Mouse (Mus musculus) brown adipose tissue, adult 24 weeks (tissue): ENCODE results near the gene Irf9. TPM values are rescaled to one million over a fixed set of nuclear protein-coding genes. Genes with fewer than 3 reads are reported as not detected.

Source experiments
- H3K27ac ChIP-seq: fragments of 200-500 bp; replicated peaks from 2 replicates; pipeline ENCODE4 v1.5.1; 2012; ENCODE audit warnings: low read depth, mild to moderate bottlenecking, low read length
- H3K4me1 ChIP-seq: fragments of 200-500 bp; 2 replicates; pipeline ENCODE4 v1.6.1; 2012; ENCODE audit warnings: low read length, mixed read lengths; ENCODE audit not compliant: control insufficient read depth, insufficient read depth, insufficient read length
- H3K4me3 ChIP-seq: fragments of 200-500 bp; 2 replicates; pipeline ENCODE4 v1.5.1; 2012; ENCODE audit warnings: low read depth, mild to moderate bottlenecking, low read length, moderate library complexity; ENCODE audit not compliant: insufficient read depth
- polyA plus RNA-seq: library from polyadenylated mRNA; stranded (reverse); fragments of >200 nt; gene quantifications from 2 replicates; pipeline ENCODE4 v1.2.4, GENCODE M21; 2012; ENCODE audit not compliant: missing spikeins, insufficient read depth, insufficient read length

Irf9 gene
- polyA plus RNA-seq, 1 experiment: 4.8 TPM

DNA sequence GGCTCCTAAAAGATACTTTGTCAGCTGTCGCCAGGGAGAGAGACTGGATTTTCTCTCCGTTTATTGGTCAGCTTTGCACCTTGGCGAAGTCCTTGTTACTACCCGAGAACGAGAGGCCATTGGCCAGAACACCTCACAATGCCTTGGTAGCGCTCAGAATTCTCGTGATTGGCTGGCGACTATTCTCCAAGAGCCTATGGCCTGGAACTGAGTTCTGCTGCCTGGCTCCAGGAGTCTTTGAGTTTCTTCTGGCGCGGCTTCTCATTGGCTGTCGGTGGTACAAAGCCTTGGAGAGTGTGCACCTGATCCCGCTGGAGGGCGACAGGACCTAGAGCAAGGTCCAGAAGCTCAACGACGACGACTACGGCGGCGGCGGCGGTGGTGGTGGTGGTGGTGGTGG lies 14.5 kb downstream of the Irf9 start, which contains the start of gene Rec8:
Gene Rec8 (plus strand): TSS at position 216 of the 400 bp plus-strand sequence.
- Histone ChIP-seq H3K27ac (no peak within 1 kb of the TSS), H3K4me1 (no peaks in the 10 kb centered on the region), H3K4me3 (no peak within 1 kb of the TSS)

- Histone ChIP-seq H3K4me1 (no peaks in the 10 kb centered on the region), H3K4me3 (no peak overlapping the region), H3K27ac (no peak overlapping the region)
Observed at GRCm38 (mm10) chr14:55618486-55619195, 15.3 kb downstream of the Irf9 start.

GRCm38 (mm10) chr14:55628077-55628827 lies 24.9 kb downstream of the Irf9 start:
- H3K4me1 ChIP-seq: no peaks in the 10 kb centered on the region
- H3K27ac ChIP-seq: no peak overlapping the region
- no peak overlapping the region for H3K4me3 ChIP-seq

DNA sequence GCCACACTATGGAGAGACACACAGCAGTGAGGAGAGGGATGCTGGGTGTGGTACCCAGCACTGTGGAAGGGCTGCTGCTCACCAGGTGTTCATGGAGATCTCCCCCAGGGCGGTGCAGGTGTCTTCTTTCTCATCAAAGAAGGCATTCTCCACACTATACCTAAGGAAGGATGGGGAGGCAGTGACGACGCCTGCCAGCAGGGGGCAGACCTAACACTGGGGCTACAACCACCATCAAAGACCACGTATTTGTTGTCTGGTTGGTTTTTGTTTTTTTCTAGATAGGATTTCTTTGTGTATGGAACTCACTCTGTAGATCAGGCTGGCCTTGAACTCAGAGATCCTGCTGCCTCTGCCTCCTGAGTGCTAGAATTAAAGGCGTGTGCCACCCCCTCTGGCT lies 25.9 kb downstream of the Irf9 start:
- Histone ChIP-seq H3K4me1 (no peaks in the 10 kb centered on the region), H3K27ac (no peak overlapping the region), H3K4me3 (no peak overlapping the region)

DNA sequence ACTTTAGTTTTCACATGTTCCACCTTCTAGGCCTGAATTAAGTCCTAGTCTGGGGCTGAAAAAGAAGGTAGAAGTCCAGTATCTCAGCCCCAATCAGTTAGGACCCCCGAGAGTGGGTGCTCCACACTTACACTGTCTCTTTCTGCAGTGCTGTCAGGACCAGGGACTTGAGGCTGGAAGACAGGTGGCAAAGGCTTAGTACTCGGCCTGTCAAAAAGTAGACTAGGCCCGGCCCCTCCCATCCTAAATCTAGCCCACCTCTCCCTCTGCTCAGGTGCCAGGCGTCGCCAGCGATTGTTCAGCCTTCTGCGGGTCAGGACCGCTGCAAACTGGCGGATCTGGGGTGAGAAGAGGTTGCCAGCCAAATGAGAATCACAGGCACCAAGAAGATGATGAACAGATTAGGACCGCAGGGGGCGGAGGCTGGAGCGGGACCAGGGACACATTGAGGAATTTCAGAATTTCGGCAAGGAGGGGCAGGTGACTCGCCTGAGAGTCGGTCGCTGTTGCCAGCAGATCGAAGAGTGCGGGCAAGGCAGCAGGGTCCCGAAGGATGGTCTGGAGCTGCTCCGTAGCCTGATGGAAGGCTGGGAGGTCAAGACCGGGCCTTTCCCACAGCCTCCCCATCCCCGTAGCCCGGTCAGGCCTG lies 31.6 kb downstream of the Irf9 start:
- Histone ChIP-seq H3K27ac (peak overlapping the region; percentile 58), H3K4me1 (peaks cover 3% of the 10 kb centered on the region; the same call in 1 of the 2 replicates), H3K4me3 (peak overlapping the region; percentile 74)

DNA sequence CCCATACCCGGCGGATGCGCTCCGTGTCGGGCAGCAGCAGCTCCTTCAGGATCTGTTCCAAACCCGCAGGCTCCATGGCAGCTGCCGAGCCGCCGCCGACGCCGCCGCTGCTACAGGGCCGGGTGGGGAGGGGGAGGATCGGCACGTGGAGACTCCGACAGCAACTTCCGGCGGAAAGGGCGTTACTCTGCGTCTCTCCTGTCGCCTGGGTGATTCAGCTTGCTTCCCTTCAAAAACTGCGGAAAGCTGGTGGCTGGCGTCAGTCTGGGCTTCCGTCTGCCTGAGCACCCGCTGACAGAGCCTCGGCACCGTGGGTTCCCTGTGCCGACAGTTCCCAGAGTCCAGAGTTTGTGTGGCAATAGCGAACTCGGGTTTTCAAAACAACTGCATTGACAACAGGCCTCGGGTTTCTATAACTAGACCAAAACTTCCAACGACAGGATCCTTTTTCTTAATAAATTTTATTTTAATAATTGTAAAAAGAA lies 32.2 kb downstream of the Irf9 start, which contains the start of gene Ipo4:
Gene Ipo4 (minus strand): TSS at position 435 of the 485 bp plus-strand sequence.
- Histone ChIP-seq H3K27ac (peak within 1 kb of the TSS; percentile 58), H3K4me1 (peaks cover 3% of the 10 kb centered on the region; the same call in 1 of the 2 replicates), H3K4me3 (peak within 1 kb of the TSS; percentile 74)

DNA sequence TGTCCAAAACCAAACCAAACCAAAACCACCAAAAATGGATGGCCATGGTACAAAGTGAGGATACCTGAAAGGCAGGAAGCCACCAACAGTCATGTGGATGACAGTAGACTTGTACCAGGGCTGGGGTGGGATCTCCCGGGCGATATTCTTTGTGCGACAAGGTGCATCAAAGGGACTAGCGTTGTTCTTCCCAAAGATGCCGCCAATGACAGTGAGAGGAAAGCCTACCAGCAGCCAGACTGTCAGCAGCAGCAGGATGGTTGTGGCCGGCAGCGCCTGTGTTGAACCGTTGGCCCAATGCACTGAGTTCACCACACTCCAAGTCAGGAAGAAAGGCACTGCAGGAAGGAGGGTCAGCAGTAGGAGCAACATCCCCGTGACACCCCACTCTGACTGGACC lies 34.4 kb downstream of the Irf9 start, which contains the start of gene Gm49378:
Gene Gm49378 (minus strand): TSS at position 101 of the 400 bp plus-strand sequence.
- no peak within 1 kb of the TSS for H3K27ac ChIP-seq
- peaks cover 8% of the 10 kb centered on the region for H3K4me1 ChIP-seq
- no peak within 1 kb of the TSS for H3K4me3 ChIP-seq

DNA sequence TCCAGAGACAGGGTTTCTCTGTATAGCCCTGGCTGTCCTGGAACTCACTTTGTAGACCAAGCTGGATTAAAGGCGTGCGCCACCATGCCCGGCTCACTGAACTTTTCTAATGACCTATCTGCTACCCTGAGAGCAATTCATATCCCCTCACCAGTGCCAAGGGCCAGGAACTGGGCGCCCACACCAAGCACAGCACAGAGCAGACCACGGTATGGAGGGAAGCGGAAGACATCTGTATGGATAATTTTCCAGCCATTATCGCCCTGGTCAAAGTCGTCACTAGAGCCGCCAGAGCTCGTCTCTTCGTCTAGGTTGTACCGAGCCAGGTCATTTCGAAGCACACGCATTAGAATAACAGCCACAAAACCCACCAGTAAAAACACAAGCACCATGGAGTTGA lies 37.4 kb downstream of the Irf9 start:
- Histone ChIP-seq H3K4me3 (no peak overlapping the region), H3K4me1 (peaks cover 10% of the 10 kb centered on the region), H3K27ac (no peak overlapping the region)

DNA sequence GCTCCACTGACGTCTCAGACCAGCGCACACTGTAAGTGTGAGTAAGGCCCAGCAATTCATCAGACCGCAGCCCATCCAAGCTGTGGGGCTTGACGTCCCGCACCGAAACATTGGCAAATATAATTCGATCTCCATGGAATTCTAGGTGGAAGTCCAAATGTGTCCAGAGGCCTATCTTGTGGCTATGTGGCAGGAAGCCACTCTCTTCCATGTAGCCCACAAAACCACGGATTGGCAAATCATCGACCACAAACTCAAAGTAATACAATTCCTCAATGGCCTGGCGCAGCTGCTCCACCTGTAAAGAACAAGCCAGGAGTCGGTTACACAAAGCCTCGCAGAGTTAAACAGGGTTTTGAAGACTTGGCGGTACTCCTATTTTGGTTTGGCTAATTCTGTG lies 37.9 kb downstream of the Irf9 start:
- Histone ChIP-seq H3K27ac (no peak overlapping the region), H3K4me3 (no peak overlapping the region), H3K4me1 (peaks cover 10% of the 10 kb centered on the region)

DNA sequence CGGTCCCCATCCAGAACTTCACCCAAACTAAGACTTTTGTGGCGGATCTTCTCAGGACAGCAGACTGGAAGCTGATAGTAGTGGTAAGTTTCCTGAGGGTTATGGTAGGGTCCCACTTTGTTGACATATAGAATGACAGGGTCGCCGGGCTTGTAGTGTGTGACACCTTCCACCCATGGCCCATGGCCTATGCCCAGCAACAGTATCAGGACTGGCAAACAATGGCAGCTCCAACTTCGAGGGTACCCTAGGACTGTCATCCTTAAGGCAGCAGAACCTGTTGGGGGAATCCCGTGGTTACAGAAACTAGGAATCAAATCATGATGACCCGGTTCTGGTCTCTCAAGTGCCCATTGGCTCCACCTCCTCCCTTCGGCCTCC lies 39.3 kb downstream of the Irf9 start:
- Histone ChIP-seq H3K4me1 (peaks cover 10% of the 10 kb centered on the region), H3K27ac (peak overlapping the region; percentile 99; the same call in 1 of the 2 replicates), H3K4me3 (peak overlapping the region; percentile 89)

DNA sequence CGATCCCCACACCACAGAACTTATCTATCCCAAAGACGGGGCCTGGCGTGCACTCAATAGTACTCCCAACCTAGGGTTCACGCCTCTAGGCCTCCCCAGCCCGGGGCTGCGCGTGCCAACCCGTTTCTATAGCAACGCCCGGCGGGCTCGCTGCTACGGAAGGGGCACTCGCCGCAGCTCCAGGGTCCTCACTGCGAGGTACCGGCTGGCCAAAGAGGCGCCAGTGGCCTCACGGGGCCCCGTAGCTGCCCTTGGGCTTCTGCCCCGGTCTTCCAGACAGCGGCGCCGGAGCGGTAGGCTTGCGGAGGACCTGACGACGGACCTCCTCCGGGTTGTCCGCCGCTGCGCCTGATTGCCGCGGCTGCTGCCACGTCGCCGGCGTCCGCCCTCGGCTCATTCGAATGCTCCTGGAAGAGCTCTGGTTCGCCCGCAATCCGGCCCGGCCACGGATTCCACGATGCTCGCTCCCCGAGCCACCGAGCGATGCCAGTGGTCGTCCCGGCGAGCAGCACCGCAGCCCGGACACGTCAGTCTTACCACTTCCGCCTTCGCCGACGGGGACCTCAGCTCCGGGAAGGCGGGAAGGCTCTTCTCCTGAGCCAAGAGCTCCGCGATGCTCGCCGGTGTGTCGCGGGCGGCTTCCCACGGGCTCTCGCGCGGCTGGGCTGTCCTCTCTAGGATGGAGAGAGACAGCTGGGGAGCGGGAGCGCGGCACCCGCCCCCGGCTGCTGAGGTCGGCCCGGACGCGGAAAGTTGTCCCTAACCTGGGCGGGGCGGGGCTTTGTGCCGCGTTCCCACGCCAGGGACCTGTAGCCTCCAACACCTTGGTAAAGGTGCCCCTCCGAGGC lies 39.9 kb downstream of the Irf9 start, which contains the start of gene Tm9sf1:
Gene Tm9sf1 (minus strand): TSS at position 747 of the 848 bp plus-strand sequence.
- peak within 1 kb of the TSS; percentile 99 for H3K27ac ChIP-seq

DNA sequence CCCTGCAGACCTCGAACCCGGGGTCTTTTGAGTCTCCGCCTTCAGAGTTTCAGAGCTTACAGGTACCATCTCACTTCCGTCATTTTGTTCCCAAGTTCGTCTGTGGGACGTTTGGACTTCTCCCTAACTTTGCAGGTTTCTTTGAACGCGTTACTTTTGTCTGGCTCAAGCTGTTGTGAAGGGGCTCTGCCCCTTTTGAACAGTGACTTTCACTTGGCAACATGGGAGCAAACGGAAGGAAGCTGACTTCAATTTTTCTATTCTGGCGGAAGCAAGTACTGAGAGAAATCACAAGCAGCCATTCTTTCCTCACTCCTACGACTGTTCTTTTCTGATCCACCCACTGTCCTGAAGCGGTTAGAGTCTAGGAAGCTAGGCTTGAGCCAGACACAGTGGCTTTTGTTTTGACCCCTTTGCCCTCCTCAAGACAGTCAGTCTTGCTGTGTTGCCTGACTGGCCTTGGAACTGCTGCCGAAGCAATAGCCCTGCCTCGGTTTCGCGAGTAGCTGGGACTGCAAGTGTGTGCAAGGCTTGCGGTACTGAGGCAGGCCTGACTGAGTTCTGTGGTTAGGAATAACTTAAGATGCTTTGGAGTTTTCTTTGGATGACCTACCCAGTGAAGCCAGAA lies 41.0 kb downstream of the Irf9 start:
- Histone ChIP-seq H3K4me1 (peaks cover 10% of the 10 kb centered on the region), H3K4me3 (peak overlapping the region; percentile 89), H3K27ac (peak overlapping the region; percentile 53)

More for the DNA sequence above, 39.9 kb downstream of the Irf9 start, which contains the start of gene Tm9sf1:
- Histone ChIP-seq H3K4me1 (peaks cover 10% of the 10 kb centered on the region), H3K4me3 (peak within 1 kb of the TSS; percentile 89)

GRCm38 (mm10) chr14:55649884-55650283 lies 46.5 kb downstream of the Irf9 start, which contains the start of gene Tssk4:
Gene Tssk4 (plus strand): TSS chr14:55650184.
- Histone ChIP-seq H3K27ac (no peak within 1 kb of the TSS), H3K4me3 (no peak within 1 kb of the TSS), H3K4me1 (no peaks in the 10 kb centered on the region)

- H3K27ac ChIP-seq: no peak overlapping the region
- no peak overlapping the region for H3K4me3 ChIP-seq
- H3K4me1 ChIP-seq: no peaks in the 10 kb centered on the region
Observed at GRCm38 (mm10) chr14:55651528-55651927, 48.2 kb downstream of the Irf9 start.
